Mouse (Mus musculus): ENCODE data around the gene Ripply3. TPM values are rescaled to one million over a fixed set of nuclear protein-coding genes. Genes with fewer than 3 reads are reported as not detected.
A peak's percentile ranks its signal among the peaks of the same experiment; 100 is the strongest.

Ripply3 gene
- total RNA-seq (2021), result 1 to 10 TPM; 4.7 to 5.1 TPM

DNA sequence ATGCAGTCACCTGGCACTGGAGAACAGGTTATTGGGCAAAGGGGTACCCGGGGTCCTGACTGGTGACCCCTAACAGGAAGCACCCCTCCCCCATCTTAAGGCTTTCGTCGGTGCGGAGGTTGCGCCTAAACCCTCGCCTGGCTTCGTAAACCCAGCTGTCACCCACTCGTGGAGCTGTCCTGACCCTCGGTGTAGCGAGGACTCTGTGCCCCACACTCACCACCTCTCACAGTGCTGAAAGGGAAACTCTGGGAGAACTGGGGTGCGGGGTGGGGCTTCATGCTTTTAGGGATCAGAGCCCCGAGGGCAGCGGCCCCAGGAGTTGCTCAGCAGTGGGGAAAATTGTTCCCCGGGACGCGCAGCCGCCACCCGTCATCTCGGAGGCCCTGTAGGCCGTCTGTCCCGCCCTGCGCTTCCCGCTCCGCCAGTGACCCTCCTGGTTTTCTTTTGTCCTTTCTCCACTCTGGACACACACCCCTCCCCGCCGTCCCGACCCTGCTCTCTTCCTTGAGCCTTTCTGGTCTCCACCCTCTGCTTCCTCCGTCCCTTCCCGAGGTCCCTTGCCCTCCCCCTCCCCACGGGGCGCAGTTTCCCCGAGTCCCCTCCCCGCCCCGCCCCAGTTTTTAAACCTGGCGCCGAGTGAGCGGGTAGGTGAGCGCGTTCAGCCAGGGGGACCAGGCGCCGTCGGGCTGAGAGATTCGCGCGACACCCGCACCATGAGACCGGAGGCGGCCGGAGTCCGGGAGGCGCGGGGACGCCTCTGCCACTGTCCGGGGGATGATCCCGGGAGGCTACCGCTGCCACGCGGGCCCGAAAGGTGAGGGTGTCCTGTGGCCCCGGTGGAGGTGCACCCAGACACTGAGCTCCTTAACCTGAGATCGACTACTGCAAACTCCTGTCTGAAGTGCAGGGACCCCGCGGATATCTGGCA, at the start of gene Ripply3:
Gene Ripply3 (plus strand): TSS at position 640 of the 931 bp plus-strand sequence.
- DNase-seq, result peak; percentile 68 to 73
- intact Hi-C loops (cut with DNase I), result no loop called here

DNA sequence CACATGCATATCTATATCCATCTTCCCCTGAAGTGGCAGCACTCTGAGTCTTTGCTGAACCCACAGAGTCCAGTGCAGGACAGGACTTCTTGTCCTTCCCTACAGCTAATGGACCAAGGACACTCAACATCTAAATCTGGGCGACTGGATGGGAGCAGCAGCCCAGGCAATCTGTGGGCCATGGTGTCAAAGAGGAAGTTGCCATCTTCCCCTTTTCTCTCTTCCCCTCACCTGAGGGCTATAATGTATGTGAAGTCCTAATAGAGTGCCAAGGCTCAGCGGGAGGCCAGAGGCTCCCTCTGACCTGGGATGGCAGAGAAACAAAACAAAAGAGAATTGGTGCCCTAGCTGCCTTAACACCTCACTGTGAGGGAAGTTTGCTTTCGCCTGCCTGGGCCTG, 44.2 kb upstream of the Ripply3 start:
- intact Hi-C loops (cut with DNase I), result loop anchor here (10.0 kb wide), 1 partner anchor 421 kb away; no protein-coding TSS in a partner anchor
- DNase-seq, result no peak

- intact Hi-C loops (cut with DNase I), result loop anchor here (10.0 kb wide), 1 partner anchor 417 kb away; no protein-coding TSS in a partner anchor
- DNase-seq, result no peak
These were observed 40.4 kb upstream of the Ripply3 start for GRCm38 (mm10) chr16:94287826-94288225.

- intact Hi-C loops (cut with DNase I), result loop anchor here (2.0 to 10.0 kb wide), 2 partner anchors 19 to 415 kb away; no protein-coding TSS in a partner anchor
- peak; percentile 21 to 42 for DNase-seq
These were observed 38.8 kb upstream of the Ripply3 start for GRCm38 (mm10) chr16:94289138-94290072.

GRCm38 (mm10) chr16:94290073-94290999, 37.9 kb upstream of the Ripply3 start:
- DNase-seq, result peak; percentile 73 to 82
- intact Hi-C loops (cut with DNase I), result loop anchor here (2.0 kb wide), 1 partner anchor 18 kb away; no protein-coding TSS in a partner anchor

DNA sequence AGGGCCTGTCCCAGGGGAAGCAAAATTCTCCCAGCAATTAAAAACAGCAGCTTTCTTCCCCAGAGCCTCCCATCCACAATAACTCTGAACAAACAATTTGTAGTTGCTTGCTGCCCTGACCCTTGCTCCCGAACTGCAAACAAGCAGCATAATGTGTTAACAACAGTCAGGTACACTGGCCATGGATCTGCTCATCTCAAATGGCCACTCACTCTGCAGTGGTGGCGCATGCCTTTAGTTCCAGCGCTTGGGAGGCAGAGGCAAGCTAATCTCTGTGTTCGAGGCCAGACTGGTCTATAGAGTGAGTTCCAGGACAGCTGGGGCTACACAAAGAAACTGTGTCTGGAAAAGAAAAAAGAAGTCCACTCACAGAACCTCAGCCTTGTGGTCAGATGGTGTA, 37.1 kb upstream of the Ripply3 start:
- intact Hi-C loops (cut with DNase I), result loop anchor here (2.0 kb wide), 1 partner anchor 18 kb away; no protein-coding TSS in a partner anchor
- no peak for DNase-seq

DNA sequence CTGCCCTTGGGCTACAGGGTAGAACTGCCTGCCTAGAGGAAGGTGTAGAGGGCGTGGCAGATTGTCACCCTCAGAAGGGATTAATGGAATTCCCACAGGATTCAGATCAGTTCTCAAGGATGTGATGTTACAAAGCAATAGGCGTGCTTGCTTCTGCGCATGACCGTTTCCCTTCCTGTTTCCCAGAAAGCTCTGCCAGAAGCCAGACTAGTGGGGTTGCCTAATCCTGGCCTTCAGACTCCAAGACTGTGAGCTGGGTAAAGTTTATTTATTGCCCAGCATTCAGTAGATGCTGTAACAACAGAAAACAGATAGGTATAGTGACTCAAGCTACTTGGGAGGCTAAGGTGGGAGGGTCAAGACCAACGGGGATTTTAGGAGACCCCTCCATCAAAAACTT, 30.1 kb upstream of the Ripply3 start:
- intact Hi-C loops (cut with DNase I), result no loop called here
- no peak for DNase-seq

GRCm38 (mm10) chr16:94299210-94299609, 29.0 kb upstream of the Ripply3 start:
- intact Hi-C loops (cut with DNase I), result no loop called here

GRCm38 (mm10) chr16:94301194-94301593, 27.0 kb upstream of the Ripply3 start:
- intact Hi-C loops (cut with DNase I), result no loop called here

More at GRCm38 (mm10) chr16:94299210-94299609, 29.0 kb upstream of the Ripply3 start:
- DNase-seq, result no peak

GRCm38 (mm10) chr16:94301696-94302095, 26.5 kb upstream of the Ripply3 start:
- DNase-seq, result no peak
- intact Hi-C loops (cut with DNase I), result no loop called here

More at GRCm38 (mm10) chr16:94301194-94301593, 27.0 kb upstream of the Ripply3 start:
- DNase-seq, result no peak

GRCm38 (mm10) chr16:94302274-94303202, 25.7 kb upstream of the Ripply3 start:
- intact Hi-C loops (cut with DNase I), result no loop called here
- peak; percentile 44 to 53 for DNase-seq

GRCm38 (mm10) chr16:94303203-94303535, 25.1 kb upstream of the Ripply3 start:
- no peak for DNase-seq
- intact Hi-C loops (cut with DNase I), result no loop called here

DNA sequence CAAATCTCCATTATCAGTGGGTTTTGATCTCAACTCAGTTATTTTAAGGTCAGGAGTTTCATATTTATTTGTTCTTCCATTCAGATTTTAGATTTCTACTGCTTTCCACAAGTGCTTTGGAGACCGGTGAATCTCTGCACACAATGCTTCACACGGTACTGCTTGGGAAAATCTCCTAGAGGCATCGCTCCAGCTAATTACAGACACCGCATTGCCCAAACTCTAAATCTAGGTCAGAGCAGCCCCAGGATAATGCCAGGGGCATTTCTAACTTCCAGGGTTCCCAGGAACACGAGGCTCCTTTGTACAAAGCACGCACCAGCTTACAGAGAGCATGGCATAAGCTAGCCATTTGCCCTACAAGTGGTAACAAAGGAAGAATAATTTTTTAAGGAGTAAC, 20.7 kb upstream of the Ripply3 start:
- no peak for DNase-seq
- intact Hi-C loops (cut with DNase I), result no loop called here

DNA sequence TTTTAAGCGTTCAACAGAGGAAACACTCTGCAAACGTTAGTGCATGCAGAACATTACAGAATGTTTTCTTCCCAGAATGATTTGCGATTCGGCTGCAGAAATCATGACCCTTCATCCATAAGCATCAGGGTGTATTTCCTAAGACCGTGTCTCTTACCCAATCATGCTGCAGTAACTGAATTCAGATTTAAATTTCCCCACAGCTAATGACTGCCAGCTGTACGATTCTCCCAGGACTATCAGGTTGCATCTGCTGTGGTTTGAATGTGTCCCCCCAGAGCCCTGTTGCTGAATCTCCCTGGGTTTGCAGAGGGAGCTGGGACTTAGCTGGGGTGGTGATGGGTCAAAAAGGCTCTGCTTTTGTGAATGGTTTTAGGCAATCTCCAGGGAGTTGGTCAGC, 20.3 kb upstream of the Ripply3 start:
- intact Hi-C loops (cut with DNase I), result loop anchor here (2.0 kb wide), 1 partner anchor 17 kb away; no protein-coding TSS in a partner anchor
- no peak for DNase-seq

DNA sequence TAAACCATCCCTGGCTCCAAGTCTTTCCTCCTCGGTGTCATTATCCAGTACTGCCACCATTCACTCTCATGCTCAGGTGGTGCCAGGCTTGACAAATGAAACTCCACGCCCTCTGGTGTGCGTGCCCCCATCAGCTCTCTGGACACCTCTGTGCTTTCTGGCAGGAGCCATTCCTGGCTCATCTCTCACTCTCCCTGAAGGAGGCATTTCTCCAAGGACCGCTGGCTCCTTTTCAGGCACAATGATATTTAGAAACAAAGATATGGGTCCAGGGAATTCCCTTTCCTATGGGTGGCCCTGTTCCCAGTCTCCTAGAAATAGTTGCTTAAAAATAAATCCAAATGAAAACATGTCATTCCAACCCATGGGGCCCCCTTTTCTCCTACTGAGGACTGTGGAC, 19.2 kb upstream of the Ripply3 start:
- intact Hi-C loops (cut with DNase I), result loop anchor here (2.0 kb wide), 1 partner anchor 18 kb away; no protein-coding TSS in a partner anchor
- DNase-seq, result peak; percentile 61 to 66

- DNase-seq, result no peak
- intact Hi-C loops (cut with DNase I), result no loop called here
These were observed 16.8 kb upstream of the Ripply3 start for GRCm38 (mm10) chr16:94311416-94311815.

- intact Hi-C loops (cut with DNase I), result loop anchor here (2.0 kb wide), 1 partner anchor 59 kb away; the partner anchor contains the start of genes Pigp and Ttc3
These were observed 16.3 kb upstream of the Ripply3 start for GRCm38 (mm10) chr16:94311931-94312330.

DNA sequence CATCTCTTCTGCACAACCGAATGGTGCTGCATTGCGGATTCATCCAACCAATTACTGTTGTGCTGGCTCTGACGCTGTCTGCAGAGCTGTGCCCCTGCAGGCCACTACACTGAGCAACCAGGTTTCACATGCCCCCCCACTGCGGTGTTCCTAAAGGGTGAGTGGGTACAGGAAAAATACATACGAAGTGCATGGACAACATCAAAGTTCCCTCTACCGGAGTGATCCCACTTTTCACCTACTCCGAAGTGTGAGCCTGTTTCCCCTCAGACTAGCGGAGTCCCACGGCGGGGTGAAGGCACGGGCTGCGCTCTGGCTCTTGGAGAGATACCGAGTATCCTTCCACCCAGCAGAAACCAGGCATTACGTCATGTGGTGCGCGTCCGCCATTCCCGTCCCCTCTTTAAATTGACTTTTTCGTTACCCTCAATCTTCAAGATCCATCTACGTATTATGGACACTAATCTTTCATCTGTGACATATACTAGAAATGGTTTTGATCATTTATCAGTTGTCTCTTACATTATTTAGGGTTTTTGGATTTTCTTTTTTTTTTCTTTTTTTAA, 15.5 kb upstream of the Ripply3 start:
- intact Hi-C loops (cut with DNase I), result loop anchor here (1.0 to 2.0 kb wide), 2 partner anchors 43 to 58 kb away; partner anchors contain the start of genes Pigp and Ttc3
- DNase-seq, result peak; percentile 87 to 88

More at GRCm38 (mm10) chr16:94311931-94312330, 16.3 kb upstream of the Ripply3 start:
- no peak for DNase-seq

Measured in heart, postnatal 10 days (tissue).